Mouse (Mus musculus) heart, embryonic 14.5 days (tissue): ENCODE measurements around the gene Slc45a1. TPM values are rescaled to one million over a fixed set of nuclear protein-coding genes. Genes with fewer than 3 reads are reported as not detected.

Source experiments
- ATAC-seq: fragments of 200-750 bp; cut with Nextera tagmentation; 2 replicates; pipeline ENCODE4 v1.8.0; 2017; ENCODE audit warnings: low read depth, moderate TSS enrichment; ENCODE audit not compliant: insufficient number of reproducible peaks, insufficient read depth, low FRiP score
- H3K27ac ChIP-seq, 2 experiments: fragments of 200-500 bp in 1 of 2; fragments of 300-500 bp in 1 of 2; sonication (generic) in 1 of 2; replicated peaks in 1 of 2; 2 replicates each; pipeline ENCODE4 v1.5.1; 2012 to 2014; ENCODE audit warnings: low read depth in 2 of 2, low read length in 2 of 2, control low read depth in 1 of 2, mild to moderate bottlenecking in 1 of 2, mixed read lengths in 1 of 2; ENCODE audit not compliant: control insufficient read depth in 1 of 2, insufficient read depth in 1 of 2
- H3K27me3 ChIP-seq: fragments of 300-500 bp; sonication (generic); 2 replicates; pipeline ENCODE4 v1.6.1; 2014; ENCODE audit warnings: mild to moderate bottlenecking, low read length, control low read depth; ENCODE audit not compliant: control insufficient read depth, insufficient read depth
- H3K36me3 ChIP-seq: fragments of 300-500 bp; sonication (generic); 2 replicates; pipeline ENCODE4 v1.6.1; 2014; ENCODE audit warnings: mild to moderate bottlenecking, control low read depth, low read length, mixed read lengths; ENCODE audit not compliant: control insufficient read depth, insufficient read depth
- H3K4me1 ChIP-seq, 2 experiments: fragments of 200-500 bp in 1 of 2; fragments of 300-500 bp in 1 of 2; sonication (generic) in 1 of 2; 2 replicates each; pipeline ENCODE4 v1.6.1; 2012 to 2014; ENCODE audit warnings: low read length in 2 of 2, control low read depth in 1 of 2, mixed read lengths in 1 of 2; ENCODE audit not compliant: control insufficient read depth in 2 of 2, insufficient read depth in 2 of 2
- H3K4me2 ChIP-seq: fragments of 300-500 bp; sonication (generic); 2 replicates; pipeline ENCODE4 v1.6.1; 2014; ENCODE audit warnings: mild to moderate bottlenecking, low read length
- H3K4me3 ChIP-seq, 2 experiments: fragments of 200-500 bp in 1 of 2; fragments of 300-500 bp in 1 of 2; sonication (generic) in 1 of 2; 2 replicates each; pipeline ENCODE4 v1.5.1; 2012 to 2014; ENCODE audit warnings: low read length in 2 of 2, mild to moderate bottlenecking in 2 of 2, control low read depth in 1 of 2, low read depth in 1 of 2, moderate library complexity in 1 of 2; ENCODE audit not compliant: control insufficient read depth in 1 of 2, insufficient read depth in 1 of 2
- H3K9ac ChIP-seq: fragments of 300-500 bp; sonication (generic); 2 replicates; pipeline ENCODE4 v1.6.1; 2014; ENCODE audit warnings: mild to moderate bottlenecking, low read length
- H3K9me3 ChIP-seq: fragments of 300-500 bp; sonication (generic); 2 replicates; pipeline ENCODE4 v1.6.1; 2016; ENCODE audit warnings: low read length, control low read depth; ENCODE audit not compliant: control insufficient read depth
- WGBS: fragments of 180-500 bp; shearing (Covaris S2); extraction: QIAGEN DNeasy Blood & Tissue Kit; methylation state at CpG from one replicate; pipeline ENCODE4 v1.1.7; 2014; 5-methylcytosine and 5-hydroxymethylcytosine counted together
- polyA plus RNA-seq: library from polyadenylated mRNA; unstranded; fragments of >200 nt; fragmentation: Nextera tagmentation; extraction: Ambion mirVana; gene quantifications from 2 replicates; pipeline ENCODE4 v1.2.1, GENCODE M21; 2014

The Slc45a1 gene
- polyA plus RNA-seq, 1 experiment from 2014 or later, result 0.05 TPM

DNA sequence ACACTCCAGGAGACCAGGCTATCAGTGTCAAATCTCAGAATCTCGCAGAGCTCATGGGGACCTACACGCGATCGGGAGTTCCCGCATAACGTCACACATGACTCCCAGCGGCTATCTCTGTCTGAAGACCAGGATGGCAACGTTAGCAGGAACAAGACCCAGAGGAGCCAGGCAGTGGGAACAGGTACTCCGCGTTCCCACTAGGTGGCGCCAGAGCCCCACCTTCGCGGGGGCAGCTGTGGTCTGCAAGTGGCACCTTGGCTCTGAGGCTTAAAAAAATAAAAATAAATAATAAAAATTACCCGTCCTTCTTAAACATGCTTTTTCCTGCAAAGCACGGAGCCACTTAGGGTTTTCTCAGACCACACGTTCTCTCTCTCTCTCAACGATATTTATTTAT is 4.0 kb upstream of the Slc45a1 start:
- H3K36me3 ChIP-seq, result no peaks in the 10 kb centered on the region
- H3K27ac ChIP-seq, result no peak overlapping the region
- 0 out of 2 replicates have a peak, but pooled peaks cover 3% of the 10 kb centered on the region for H3K9me3 ChIP-seq
- peaks cover 31% of the 10 kb centered on the region for H3K27me3 ChIP-seq
- 0 out of 2 replicates have a peak overlapping the region, but pooled peaks have one; percentile 38 for H3K4me2 ChIP-seq
- no peak overlapping the region for H3K9ac ChIP-seq
- peaks cover 0 to 3% of the 10 kb centered on the region in 2 experiments; a peak in 1 of 4 replicates for H3K4me1 ChIP-seq
- no peak overlapping the region for H3K4me3 ChIP-seq
- peak; percentile 38; the same call in 1 of the 2 replicates for ATAC-seq
- 5% methylated on average over 17 of the region's 17 CpGs for WGBS

DNA sequence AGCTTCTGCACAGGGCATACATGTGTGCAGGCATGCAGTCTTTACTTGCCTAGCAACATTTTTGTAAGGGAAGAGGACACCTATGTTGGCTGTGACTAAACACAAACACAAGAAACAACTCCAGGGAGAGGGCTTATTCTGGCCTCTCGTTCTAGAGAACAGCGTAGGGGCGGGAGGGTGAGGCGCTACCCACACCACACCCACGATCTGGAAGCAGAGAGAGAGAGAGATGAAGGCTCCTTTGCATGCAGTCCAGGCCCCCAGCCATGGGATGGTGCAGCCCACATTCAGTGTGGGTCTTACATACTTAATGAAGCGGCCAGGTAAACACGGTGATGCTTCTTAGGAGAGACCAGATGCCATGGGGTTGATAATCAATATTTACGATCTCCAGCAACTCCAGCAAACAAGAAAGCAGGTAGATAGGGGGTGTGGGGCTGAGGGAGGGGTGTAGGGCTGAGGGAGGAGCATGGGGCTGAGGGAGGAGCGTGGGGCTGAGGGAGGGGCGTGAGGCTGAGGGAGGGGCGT is 1.2 kb upstream of the Slc45a1 start:
- H3K4me1 ChIP-seq, result peaks cover 0 to 3% of the 10 kb centered on the region in 2 experiments; a peak in 1 of 4 replicates
- no peaks in the 10 kb centered on the region for H3K36me3 ChIP-seq
- H3K9me3 ChIP-seq, result 0 out of 2 replicates have a peak, but pooled peaks cover 3% of the 10 kb centered on the region
- no peak overlapping the region for H3K4me2 ChIP-seq
- no peak overlapping the region for H3K9ac ChIP-seq
- no peak overlapping the region for H3K4me3 ChIP-seq
- no peak for ATAC-seq
- H3K27me3 ChIP-seq, result peaks cover 34% of the 10 kb centered on the region
- no peak overlapping the region for H3K27ac ChIP-seq
- WGBS, result 48% methylated on average over 10 of the region's 11 CpGs

DNA sequence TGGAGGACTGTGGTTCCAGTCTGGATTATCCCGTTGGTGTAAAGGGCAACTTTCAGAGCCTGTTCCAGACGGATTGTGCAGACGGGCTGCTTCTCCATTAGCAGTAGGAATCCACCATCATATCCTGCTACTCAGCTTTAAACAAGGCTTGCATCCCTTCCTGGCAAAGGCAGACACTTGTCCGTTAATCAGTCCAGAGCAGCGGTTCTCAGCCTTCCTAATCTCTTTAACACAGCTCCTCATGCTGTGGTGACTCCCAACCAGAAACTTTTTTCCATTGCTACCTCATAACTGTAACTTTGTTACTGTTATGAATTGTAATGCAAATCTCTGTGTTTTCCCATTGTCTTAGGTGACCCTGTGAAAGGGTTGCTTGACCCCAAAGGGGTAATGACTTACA is 2.6 kb downstream of the Slc45a1 start:
- H3K4me2 ChIP-seq, result no peak overlapping the region
- no peak for ATAC-seq
- H3K4me1 ChIP-seq, result peaks cover 0 to 3% of the 10 kb centered on the region in 2 experiments; a peak in 1 of 4 replicates
- H3K36me3 ChIP-seq, result no peaks in the 10 kb centered on the region
- H3K27ac ChIP-seq, result no peak overlapping the region
- H3K9ac ChIP-seq, result no peak overlapping the region
- no peaks in the 10 kb centered on the region for H3K9me3 ChIP-seq
- H3K27me3 ChIP-seq, result peaks cover 28% of the 10 kb centered on the region
- WGBS, result 56% methylated on average over 5 of the region's 5 CpGs
- H3K4me3 ChIP-seq, result no peak overlapping the region

DNA sequence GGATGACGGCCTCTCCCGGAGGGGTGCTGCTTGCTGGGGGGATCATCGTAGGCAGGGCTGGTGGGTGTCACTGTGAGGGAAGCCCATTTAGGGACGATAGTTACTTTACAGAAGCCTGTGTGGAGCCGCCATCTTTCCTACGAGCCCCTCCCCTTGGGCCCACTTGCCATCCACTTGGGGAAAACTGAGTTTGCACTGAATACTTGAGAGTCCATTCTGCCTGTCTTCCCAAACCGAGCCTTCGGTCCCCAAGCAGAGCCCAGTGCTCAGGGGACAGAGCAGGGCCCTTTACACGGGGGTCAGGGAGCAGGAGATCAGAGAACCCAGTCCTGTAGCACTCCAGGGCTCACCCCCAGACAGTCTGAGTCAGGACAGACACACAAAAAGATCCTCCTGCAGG is 7.7 kb downstream of the Slc45a1 start:
- 85% methylated on average over 9 of the region's 9 CpGs for WGBS

DNA sequence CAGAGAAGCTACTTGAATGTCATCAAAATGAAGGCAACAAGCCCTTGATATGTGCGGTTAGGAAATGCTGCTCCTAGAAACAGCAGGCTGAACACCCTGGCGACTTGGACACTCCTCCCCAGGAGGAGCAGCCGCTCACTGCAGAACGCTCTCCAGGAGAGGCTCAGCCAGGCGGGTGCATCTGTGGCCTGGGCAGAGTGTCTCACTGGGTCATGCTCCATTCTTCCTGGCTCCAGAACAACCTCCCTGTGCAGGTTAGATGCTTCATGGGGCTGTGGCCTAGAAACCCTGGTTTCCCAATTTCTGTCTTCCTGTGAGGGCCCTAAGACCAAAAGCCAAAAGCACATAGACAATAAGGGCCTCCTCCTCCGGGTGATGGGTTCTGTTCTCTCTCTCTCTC is 15.3 kb downstream of the Slc45a1 start:
- Histone ChIP-seq H3K9me3 (no peaks in the 10 kb centered on the region), H3K4me3 (no peak overlapping the region), H3K27me3 (no peaks in the 10 kb centered on the region), H3K36me3 (no peaks in the 10 kb centered on the region), H3K27ac (no peak overlapping the region), H3K4me1 (no peaks in the 10 kb centered on the region), H3K9ac (no peak overlapping the region), H3K4me2 (no peak overlapping the region)
- ATAC-seq, result no peak
- 77% methylated on average over 6 of the region's 6 CpGs for WGBS

More for the DNA sequence above, 7.7 kb downstream of the Slc45a1 start:
- no peak for ATAC-seq
- Histone ChIP-seq H3K27ac (no peak overlapping the region), H3K36me3 (no peaks in the 10 kb centered on the region), H3K4me2 (no peak overlapping the region), H3K9me3 (no peaks in the 10 kb centered on the region), H3K4me3 (no peak overlapping the region), H3K4me1 (no peaks in the 10 kb centered on the region), H3K27me3 (no peaks in the 10 kb centered on the region), H3K9ac (no peak overlapping the region)

DNA sequence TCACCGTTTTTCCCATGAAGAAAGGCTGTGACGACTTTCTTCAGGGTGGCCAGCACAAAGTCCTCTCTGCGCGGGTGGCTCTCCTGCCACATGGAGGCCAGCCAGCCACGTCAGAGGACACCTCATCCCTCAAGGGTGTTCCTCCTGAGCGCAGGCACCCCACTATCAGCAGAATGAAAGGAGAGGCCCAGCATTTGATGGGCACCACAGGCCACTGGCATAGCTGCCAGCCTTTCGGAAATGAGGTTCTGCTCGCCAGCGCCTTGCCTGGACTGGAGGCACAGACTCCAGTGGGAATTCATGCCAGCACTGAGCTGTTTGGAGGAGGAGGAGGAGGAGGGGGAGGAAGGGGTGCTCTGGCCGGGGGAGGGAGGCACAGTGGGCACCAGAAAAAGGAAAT is 16.4 kb downstream of the Slc45a1 start:
- Histone ChIP-seq H3K27me3 (no peaks in the 10 kb centered on the region), H3K4me1 (no peaks in the 10 kb centered on the region), H3K9me3 (no peaks in the 10 kb centered on the region)

DNA sequence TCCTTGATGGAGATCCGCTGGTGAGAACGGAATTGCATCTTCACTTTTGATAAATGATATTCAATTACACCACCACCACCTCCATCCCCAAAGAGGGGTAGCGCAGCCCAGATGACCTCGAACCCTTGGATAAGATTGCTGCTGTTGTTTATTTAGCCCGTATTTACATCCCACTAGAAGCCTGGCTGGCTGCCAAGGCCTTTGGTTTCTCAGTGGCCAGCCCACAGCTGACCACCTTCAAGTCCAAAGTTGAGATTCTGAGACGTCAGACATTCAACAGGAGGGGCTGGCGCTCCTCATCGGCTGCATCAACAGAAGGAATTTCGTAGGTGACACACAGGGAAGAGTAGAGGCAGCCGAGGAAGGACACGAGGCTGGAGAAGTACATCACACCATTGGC is 22.7 kb downstream of the Slc45a1 start:
- H3K9ac ChIP-seq, result no peak overlapping the region
- no peak for ATAC-seq
- H3K36me3 ChIP-seq, result no peaks in the 10 kb centered on the region
- 70% methylated on average over 11 of the region's 11 CpGs for WGBS
- H3K4me3 ChIP-seq, result no peak overlapping the region
- no peak overlapping the region for H3K4me2 ChIP-seq
- H3K9me3 ChIP-seq, result no peaks in the 10 kb centered on the region
- no peaks in the 10 kb centered on the region for H3K4me1 ChIP-seq
- H3K27me3 ChIP-seq, result no peaks in the 10 kb centered on the region
- no peak overlapping the region for H3K27ac ChIP-seq

More for the DNA sequence above, 16.4 kb downstream of the Slc45a1 start:
- no peak overlapping the region for H3K27ac ChIP-seq
- ATAC-seq, result no peak
- H3K4me3 ChIP-seq, result no peak overlapping the region
- no peak overlapping the region for H3K4me2 ChIP-seq
- WGBS, result 83% methylated on average over 10 of the region's 10 CpGs
- no peaks in the 10 kb centered on the region for H3K36me3 ChIP-seq
- H3K9ac ChIP-seq, result no peak overlapping the region
